Mouse (Mus musculus) liver, embryonic 14.5 days (tissue): ENCODE data around the gene Copz2.

Experiments used
- CTCF ChIP-seq: IDR thresholded peaks from 2 replicates; pipeline ENCODE4 v1.5.1; 2016; ENCODE audit warnings: antibody characterized with exemption, low read depth, control low read depth
- EP300 ChIP-seq: IDR thresholded peaks from 2 replicates; pipeline ENCODE4 v1.6.1; 2016; ENCODE audit warnings: antibody characterized with exemption, low read depth

DNA sequence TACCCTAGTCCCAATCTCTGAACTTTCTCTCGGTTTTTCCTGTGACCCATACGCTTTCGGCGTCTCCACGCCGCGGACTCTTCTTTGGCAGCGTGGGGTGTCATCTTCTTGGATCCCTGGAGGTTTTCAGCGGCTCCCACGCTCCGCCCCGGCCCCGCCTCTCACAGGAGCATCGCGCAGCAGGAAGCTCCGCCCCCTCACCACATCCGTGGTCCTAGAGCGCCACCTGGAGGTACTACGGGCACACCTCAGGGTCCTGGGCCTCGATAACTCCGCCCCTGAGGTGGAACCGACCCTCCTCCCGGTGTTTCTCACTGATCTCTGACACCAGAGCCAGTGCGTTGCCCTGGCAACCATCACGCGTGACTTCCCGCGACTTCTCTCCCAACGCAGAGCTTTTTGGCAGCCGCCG is 12.2 kb downstream of the Copz2 start:
- TF ChIP-seq CTCF (peak; percentile 97), EP300 (no peak)
